Mouse (Mus musculus): Measurements from ENCODE around the gene Aggf1. TPM values are rescaled to one million over a fixed set of nuclear protein-coding genes. Genes with fewer than 3 reads are reported as not detected.

Aggf1 gene
- polyA plus RNA-seq (2017; shearing (Covaris generic)): 4.3 TPM

GRCm38 (mm10) chr13:95374701-95375553 lies at the start of gene Aggf1:
Aggf1 (minus strand) TSS chr13:95375352.

GRCm38 (mm10) chr13:95323400-95323799 lies 51.8 kb downstream of the Aggf1 start, which contains the start of gene Zbed3:
Zbed3 (plus strand) TSS chr13:95323612.

Other genes with a start within 250 kb of the Aggf1 start
- gene Pde8b, start 125.0 kb downstream of the Aggf1 start, polyA plus RNA-seq (2017; shearing (Covaris generic)): 1.1 TPM
- gene Zbed3, start 51.7 kb downstream of the Aggf1 start, polyA plus RNA-seq (2017; shearing (Covaris generic)): 0.95 TPM
- not detected for gene Crhbp, start 69.6 kb upstream of the Aggf1 start, polyA plus RNA-seq (2017; shearing (Covaris generic))
- gene S100z, start 103.4 kb upstream of the Aggf1 start, polyA plus RNA-seq (2017; shearing (Covaris generic)): not detected
- gene F2rl1, start 149.9 kb upstream of the Aggf1 start, polyA plus RNA-seq (2017; shearing (Covaris generic)): 24.8 TPM
- gene F2r, start 243.1 kb upstream of the Aggf1 start, polyA plus RNA-seq (2017; shearing (Covaris generic)): 47.7 TPM

Data from activated CD4-positive, CD25-positive, alpha-beta regulatory T cell, adult 9 weeks (primary cell).